Mouse (Mus musculus): ENCODE data around the gene Pprc1. TPM values are rescaled to one million over a fixed set of nuclear protein-coding genes. Genes with fewer than 3 reads are reported as not detected.

Gene Pprc1
- polyA plus RNA-seq, 1 experiment: 51.5 TPM

DNA sequence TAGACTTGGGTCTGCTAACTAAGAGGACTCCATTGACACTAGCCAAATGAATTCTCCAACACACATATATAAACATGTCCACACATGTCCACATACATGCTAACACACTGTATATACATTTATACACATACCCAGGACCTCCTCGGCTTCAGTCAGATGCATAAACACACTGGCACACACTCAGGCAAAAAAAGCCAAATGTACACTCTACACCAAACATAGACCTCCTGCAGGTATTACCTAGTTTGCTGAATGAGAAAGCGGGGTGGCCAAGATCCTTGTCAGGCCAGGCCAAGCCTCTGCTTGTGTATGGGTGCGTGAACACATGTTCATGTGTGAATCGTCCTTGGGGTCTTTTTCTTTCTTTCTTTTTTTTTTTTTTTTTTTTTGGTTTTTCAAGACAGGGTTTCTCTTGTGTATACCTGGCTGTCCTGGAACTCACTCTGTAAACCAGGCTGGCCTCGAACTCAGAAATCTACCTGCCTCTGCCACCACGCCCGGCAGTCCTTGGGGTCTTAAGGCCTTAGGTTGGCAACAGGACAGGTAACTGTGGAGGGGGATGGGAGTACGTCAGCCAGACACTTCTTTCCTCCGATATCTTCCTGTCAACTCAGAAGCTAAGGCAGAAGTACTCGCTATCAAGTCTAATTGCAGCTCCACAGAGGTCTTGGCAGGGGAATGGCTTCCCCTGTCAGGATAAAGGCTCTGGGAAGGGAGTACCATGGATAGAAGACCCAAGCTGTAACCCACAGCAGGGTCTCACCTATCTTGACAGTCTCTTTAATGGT lies 14.3 kb upstream of the Pprc1 start:
- TF ChIP-seq POLR2A (IDR thresholded peaks at IDR 0.05; ENCODE audit: borderline replicate concordance, control insufficient read depth, low read depth, low read length): no peak
- Histone ChIP-seq H3K4me1 (ENCODE audit: control insufficient read depth, insufficient read depth, low read length) (no peaks in the 10 kb centered on the region), H3K4me3 (replicated peaks; ENCODE audit: control insufficient read depth, low read depth, low read length) (no peak overlapping the region), H3K27ac (ENCODE audit: control insufficient read depth, insufficient read depth, low read depth, low read length, poor library complexity) (no peak overlapping the region)
- 84% methylated on average over 10 of the region's 10 CpGs for WGBS

DNA sequence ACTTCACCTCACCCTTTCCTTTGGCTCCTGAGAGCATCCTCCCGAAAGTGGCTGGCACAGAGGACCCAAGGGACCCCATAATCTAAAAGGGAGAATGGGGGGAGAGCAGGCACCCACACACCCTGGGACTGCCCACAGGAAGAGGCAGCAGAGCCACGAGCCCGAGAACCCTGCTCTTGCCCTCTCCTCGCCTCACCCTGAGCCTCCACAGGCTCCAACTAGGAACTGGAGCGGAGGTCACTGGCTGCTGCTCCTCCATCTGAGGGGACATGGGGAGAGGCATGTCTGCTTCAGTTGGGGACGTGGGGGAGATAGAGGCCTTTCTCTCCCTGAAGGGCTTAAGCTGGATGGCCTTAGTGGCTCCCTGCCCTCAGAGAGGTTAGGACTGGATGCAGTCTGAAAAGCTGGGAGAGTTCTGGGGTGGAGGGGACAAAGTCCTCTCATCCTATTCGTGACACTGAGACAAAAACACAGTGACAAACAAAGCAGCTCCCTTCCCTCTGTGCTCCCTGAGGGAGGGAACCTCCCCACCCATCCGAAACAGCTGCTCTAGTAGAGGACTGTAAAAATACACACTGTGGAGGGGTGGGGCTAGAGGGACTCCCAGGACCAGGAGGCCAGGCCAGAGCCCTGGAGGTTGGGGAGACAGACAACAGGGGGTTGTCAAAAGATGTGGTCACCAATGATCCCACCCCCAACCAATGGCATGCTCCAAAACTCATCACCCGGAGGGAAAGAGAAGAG lies 12.8 kb upstream of the Pprc1 start:
- 72% methylated on average over 9 of the region's 9 CpGs for WGBS

DNA sequence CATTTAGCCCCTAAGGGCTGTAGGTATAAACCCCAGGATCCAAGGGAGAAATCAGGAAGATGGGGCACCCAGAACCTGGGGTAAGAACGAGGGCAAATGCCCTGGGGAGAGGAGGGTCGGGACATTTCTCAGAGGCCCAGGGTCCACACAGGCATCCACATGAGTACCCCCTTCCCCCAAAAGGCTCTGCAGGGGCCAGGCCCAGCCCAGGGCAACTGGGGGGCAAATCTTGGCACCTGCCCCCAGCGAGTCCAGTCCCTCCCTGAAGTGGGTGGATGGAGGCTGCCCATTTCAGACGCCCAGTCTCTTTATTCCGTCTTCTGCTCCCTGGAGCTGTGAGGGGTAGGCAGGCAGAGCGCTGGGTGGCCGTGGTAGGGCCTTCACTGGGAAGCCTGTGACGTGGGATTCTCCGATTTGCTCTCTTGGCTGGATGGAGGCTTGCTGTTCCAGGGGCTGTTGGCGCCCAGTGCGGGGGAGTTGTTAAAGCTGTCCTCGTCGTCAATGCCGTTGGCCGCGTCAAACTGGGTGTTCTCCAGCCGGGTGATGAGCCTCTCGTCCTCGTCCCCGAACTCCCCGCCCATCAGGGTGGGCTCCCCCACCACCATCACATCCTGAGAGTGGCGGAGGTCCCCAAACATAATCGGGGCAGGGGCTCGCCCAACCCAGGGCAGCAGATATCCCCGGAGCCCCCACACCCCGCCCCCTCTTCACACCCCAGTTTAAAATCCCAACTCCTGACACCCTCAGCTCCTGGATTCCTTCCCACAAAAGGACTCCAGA lies 11.8 kb upstream of the Pprc1 start:
- Histone ChIP-seq H3K4me3 (replicated peaks; ENCODE audit: control insufficient read depth, low read depth, low read length) (no peak overlapping the region), H3K27ac (ENCODE audit: control insufficient read depth, insufficient read depth, low read depth, low read length, poor library complexity) (no peak overlapping the region), H3K4me1 (ENCODE audit: control insufficient read depth, insufficient read depth, low read length) (peaks cover 1% of the 10 kb centered on the region)
- TF ChIP-seq CTCF (IDR thresholded peaks at IDR 0.05; ENCODE audit: control insufficient read depth, insufficient read depth, low read length) (no peak), POLR2A (IDR thresholded peaks at IDR 0.05; ENCODE audit: borderline replicate concordance, control insufficient read depth, low read depth, low read length) (no peak)
- WGBS: 93% methylated on average over 26 of the region's 26 CpGs

More for the DNA sequence above, 12.8 kb upstream of the Pprc1 start:
- Histone ChIP-seq H3K27ac (ENCODE audit: control insufficient read depth, insufficient read depth, low read depth, low read length, poor library complexity) (no peak overlapping the region), H3K4me1 (ENCODE audit: control insufficient read depth, insufficient read depth, low read length) (peaks cover 1% of the 10 kb centered on the region; the same call in 1 of the 2 replicates), H3K4me3 (replicated peaks; ENCODE audit: control insufficient read depth, low read depth, low read length) (no peak overlapping the region)
- no peak for TF ChIP-seq CTCF (IDR thresholded peaks at IDR 0.05; ENCODE audit: control insufficient read depth, insufficient read depth, low read length)
- TF ChIP-seq POLR2A (IDR thresholded peaks at IDR 0.05; ENCODE audit: borderline replicate concordance, control insufficient read depth, low read depth, low read length): no peak

DNA sequence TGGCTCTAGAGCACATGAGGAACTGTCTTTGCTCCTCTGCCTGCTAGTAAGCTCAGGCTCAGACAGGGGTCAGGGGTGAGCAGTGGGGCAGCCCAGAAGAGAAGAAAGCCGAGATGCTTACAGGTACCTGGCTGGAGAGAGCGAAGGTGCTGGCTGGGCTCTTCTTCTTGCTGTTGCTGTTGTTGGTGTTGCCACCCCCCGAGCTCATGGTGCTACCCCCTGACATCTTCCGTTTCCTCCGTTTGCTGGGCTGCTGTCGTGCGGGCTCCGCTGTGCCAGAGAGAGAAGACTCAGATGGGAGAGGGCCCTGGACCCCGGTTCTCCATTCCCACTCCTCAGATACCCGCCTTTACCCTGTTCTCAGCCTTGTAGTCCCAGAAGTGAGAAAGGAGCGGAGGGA lies 10.8 kb upstream of the Pprc1 start:
- H3K27ac ChIP-seq (ENCODE audit: control insufficient read depth, insufficient read depth, low read depth, low read length, poor library complexity): no peak overlapping the region
- H3K4me1 ChIP-seq (ENCODE audit: control insufficient read depth, insufficient read depth, low read length): peaks cover 3% of the 10 kb centered on the region
- H3K4me3 ChIP-seq (replicated peaks; ENCODE audit: control insufficient read depth, low read depth, low read length): no peak overlapping the region
- WGBS: 92% methylated on average over 11 of the region's 11 CpGs
- no peak for TF ChIP-seq CTCF (IDR thresholded peaks at IDR 0.05; ENCODE audit: control insufficient read depth, insufficient read depth, low read length)
- no peak for TF ChIP-seq POLR2A (IDR thresholded peaks at IDR 0.05; ENCODE audit: borderline replicate concordance, control insufficient read depth, low read depth, low read length)

DNA sequence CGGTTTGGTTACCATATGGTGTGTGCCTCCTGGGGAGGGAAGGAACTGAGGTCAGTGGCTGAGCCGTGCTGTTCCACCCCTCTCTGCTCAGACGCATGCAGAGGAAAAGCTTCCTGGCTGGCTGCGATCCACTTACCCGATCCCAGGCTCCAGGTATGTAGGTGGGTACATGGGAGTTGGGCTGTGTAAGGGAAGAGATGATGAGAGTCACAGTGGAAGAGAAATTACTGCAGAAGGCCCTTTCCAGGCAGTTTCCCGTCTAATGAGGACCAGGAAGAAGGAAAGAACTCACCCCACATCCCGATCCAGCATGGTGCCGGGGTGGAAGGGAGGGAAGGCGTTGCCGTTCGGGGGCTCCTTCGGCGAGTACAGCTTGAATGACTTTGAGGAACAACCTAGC lies 8.7 kb upstream of the Pprc1 start:
- 89% methylated on average over 13 of the region's 13 CpGs for WGBS
- Histone ChIP-seq H3K4me3 (replicated peaks; ENCODE audit: control insufficient read depth, low read depth, low read length) (no peak overlapping the region), H3K4me1 (ENCODE audit: control insufficient read depth, insufficient read depth, low read length) (peaks cover 7% of the 10 kb centered on the region), H3K27ac (ENCODE audit: control insufficient read depth, insufficient read depth, low read depth, low read length, poor library complexity) (no peak overlapping the region)
- TF ChIP-seq CTCF (IDR thresholded peaks at IDR 0.05; ENCODE audit: control insufficient read depth, insufficient read depth, low read length): no peak
- TF ChIP-seq POLR2A (IDR thresholded peaks at IDR 0.05; ENCODE audit: borderline replicate concordance, control insufficient read depth, low read depth, low read length): no peak

DNA sequence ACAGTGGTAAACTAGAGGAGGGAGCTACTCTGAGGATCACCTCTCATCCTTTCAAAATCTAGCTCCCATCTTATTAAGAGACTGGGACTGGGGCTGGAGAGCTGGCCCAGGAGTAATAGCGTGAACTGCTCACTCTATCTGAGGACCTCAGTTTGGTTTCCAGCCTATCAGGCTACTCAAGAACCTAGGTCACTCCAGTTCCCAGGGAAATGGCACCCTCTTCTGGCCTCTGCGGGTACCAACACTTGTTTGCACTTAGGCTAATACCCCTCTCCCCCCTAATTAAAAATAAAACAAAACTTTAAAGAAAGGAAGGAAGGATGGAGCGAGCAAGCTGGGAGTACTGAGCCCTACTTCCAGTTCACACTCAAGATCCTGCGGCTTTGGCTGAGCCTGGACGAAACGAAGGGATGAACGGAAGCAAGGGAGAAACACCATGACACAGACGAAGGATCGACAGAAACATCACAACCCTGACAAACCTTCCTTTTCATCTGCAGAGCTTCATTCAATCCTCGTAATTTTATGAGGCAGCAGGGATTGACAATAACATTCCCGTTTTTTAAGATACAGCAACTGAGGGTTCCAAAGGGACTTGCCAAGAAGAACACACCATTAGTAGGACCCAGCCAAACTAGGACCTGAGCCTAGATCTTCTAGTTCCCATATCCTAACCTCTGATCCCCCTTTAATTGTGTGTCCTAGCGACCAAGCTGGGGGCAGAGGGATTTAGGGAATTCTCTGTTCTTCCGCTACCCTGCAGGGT lies 8.0 kb upstream of the Pprc1 start:
- Histone ChIP-seq H3K27ac (ENCODE audit: control insufficient read depth, insufficient read depth, low read depth, low read length, poor library complexity) (no peak overlapping the region), H3K4me3 (replicated peaks; ENCODE audit: control insufficient read depth, low read depth, low read length) (peak overlapping the region; percentile 40), H3K4me1 (ENCODE audit: control insufficient read depth, insufficient read depth, low read length) (peaks cover 8% of the 10 kb centered on the region)
- TF ChIP-seq CTCF (IDR thresholded peaks at IDR 0.05; ENCODE audit: control insufficient read depth, insufficient read depth, low read length) (peak; percentile 35; the same call in 1 of the 2 replicates), POLR2A (IDR thresholded peaks at IDR 0.05; ENCODE audit: borderline replicate concordance, control insufficient read depth, low read depth, low read length) (no peak)
- 70% methylated on average over 13 of the region's 13 CpGs for WGBS

DNA sequence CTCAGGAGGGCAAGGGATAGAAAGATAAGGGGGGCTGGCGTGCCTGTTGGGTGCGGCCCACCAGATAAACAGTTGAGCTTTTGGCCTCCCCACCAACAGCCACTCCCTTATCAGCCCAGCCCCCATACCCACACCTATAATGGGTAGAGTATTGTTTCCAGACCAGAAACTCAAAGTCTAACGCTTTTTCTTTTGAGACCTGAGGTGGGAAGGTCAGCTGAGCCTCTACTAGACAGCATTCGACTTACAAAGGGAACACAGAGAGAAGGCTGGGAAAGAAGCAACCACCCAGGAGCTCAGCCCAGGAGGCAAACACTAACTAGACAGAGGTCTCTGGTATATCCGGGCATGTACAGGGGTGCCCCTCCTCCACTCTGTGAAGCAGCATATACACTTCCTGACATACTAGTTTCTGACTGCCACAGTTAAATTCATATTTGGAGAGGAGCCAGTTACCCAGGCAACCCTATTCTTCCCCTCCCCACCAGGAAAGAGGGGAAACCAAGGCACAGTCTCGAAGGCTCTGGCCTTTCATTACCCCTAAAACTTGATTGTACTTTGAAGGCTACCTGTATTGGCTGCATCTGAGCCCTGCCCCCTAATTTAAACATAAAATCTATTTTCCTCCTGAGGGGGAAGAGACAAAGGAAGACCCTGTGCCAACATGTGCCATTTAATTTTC lies 7.3 kb upstream of the Pprc1 start:
- Histone ChIP-seq H3K4me1 (ENCODE audit: control insufficient read depth, insufficient read depth, low read length) (peaks cover 10% of the 10 kb centered on the region), H3K4me3 (replicated peaks; ENCODE audit: control insufficient read depth, low read depth, low read length) (peak overlapping the region; percentile 44), H3K27ac (ENCODE audit: control insufficient read depth, insufficient read depth, low read depth, low read length, poor library complexity) (peak overlapping the region; percentile 59)
- 34% methylated on average over 6 of the region's 6 CpGs for WGBS
- no peak for TF ChIP-seq CTCF (IDR thresholded peaks at IDR 0.05; ENCODE audit: control insufficient read depth, insufficient read depth, low read length)
- TF ChIP-seq POLR2A (IDR thresholded peaks at IDR 0.05; ENCODE audit: borderline replicate concordance, control insufficient read depth, low read depth, low read length): no peak
